Mouse (Mus musculus) common myeloid progenitor, adult 5-6 weeks (primary cell): ENCODE measurements at regions not wholly inside any gene's neighbourhood (a gene's known extent, or its start where the extent isn't known, plus 50 kb on each side); places are given as distances from the start of the nearest gene placed in this dataset.

Experiments used
- ATAC-seq: replicated peaks from 2 replicates; pipeline ENCODE4 v1.8.0; 2016; ENCODE audit warnings: low read depth, mild to moderate bottlenecking, moderate TSS enrichment, inconsistent platforms; ENCODE audit not compliant: poor library complexity, severe bottlenecking

GRCm38 (mm10) chr3:151938472-151939029 is 101.1 kb upstream of the Ptgfr start:
- ATAC-seq, result no peak

- ATAC-seq, result no peak
Observed at GRCm38 (mm10) chr3:151931656-151932055, 94.2 kb upstream of the Ptgfr start.

DNA sequence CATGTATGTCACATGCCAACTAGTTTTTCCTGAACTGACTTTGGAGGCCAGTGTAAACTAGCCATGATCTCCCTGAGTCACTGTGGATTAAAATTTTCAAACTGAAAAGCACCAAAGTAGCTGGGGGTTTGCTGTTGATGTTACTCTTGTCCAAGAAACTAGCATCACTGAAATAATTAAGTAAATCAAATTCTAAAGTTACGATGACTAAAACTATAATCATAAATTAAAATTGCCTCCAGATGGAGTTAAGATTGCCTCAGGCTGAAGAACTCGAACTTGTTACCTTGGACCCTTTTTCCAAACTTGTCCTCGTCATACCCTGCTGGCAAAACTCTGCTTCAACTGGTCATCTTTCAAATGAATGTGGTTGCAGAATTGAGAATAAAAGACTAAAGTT is 93.7 kb upstream of the Ptgfr start:
- ATAC-seq, result no peak

DNA sequence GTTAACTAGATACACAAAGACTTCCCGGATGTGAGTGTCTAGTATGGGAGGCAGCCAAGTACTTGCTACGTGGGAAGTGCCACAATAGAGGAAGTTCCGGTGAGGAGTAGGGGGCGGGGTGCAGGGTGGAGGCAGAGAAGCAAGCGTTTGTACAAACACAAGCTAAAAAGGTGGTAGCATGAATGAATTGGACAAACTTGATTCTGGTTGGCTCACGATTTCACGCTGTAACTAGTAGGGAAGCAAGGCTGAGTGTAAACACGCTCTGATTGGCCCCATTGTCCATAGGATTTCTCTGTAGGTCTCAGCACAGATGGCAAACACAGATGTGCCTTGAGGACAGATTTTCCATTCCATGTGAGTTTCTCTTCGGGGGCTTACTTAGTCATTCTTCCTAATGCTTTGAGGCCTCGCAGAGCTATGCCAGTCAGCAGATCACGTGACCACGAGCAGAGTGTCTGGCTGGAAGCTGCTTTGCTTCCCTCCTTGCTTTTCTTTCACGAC is 76.6 kb upstream of the Ptgfr start:
- peak; percentile 87 for ATAC-seq

DNA sequence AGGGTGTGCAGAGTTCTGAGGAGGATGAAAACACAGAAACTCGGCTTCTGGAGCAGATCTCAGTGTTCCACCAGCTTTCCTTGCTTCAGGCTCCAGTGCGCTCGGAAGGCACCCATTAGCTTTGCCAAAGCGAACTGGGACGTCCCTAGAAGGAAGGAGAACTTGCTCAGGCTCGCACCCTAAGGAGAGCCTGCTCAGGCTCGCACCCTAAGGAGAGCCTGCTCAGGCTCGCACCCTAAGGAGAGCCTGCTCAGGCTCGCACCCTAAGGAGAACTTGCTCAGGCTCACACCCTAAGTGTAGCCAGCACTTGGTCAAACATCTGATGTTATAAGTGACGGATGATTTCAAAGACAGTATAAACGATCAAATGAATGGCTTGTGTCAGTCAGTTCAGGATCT is 74.9 kb upstream of the Ptgfr start:
- peak; percentile 50; the same call in 1 of the 2 replicates for ATAC-seq

DNA sequence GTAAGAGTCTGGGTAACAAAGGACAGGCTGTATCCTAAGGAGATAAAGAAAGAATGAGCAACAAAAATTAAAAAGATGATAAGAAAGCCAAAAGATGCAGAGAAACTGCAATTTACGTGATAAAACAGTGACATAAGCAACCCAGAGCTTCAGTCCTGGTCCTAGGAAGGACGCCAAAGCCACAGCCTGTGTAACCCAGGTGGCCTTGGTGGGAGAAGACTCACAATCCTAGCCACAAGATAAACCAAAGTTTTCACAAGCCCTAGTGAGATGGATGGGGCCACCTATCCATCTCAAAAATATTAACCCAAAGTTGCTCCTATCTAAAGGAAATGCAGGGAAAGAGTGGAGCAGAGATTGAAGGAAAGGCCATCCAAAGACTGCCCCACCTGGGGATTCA is 73.4 kb upstream of the Ptgfr start:
- no peak for ATAC-seq

DNA sequence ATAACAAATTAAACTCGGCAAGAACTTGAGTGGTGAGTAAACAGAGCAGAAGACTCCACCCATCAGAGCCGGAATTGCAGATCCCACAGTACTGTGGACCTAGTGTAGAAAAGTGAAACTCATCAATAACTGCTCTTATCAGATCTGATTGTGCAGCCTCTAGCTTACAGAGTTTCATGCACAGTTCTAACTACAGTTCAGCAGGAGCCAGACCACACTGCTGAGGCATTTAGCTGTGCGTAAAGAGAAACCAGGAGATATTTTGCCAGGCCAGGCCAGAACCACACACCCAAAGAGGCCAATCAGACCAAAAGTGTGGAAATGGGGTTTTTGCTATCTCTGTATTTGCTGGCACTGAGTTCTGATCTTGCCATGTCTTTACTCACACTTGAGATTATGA is 71.9 kb upstream of the Ptgfr start:
- no peak for ATAC-seq

DNA sequence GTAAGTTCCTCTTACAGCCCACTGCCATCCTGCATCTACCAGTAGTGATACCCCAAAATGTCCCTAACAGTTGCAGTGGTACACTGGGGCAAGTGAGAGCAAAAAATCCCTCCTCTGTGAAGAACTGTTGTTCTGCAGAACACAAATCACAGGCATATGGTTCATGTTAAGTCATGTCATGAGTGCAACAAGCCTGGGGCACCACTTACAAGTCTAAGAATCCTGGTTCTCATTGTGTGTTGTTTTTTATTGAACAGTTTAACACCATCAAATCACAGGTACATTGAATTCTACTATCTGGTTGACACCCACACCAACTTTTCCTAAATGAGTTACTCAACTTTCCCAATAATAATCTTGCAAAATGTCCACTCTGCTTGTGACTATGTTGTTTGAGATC is 71.5 kb upstream of the Ptgfr start:
- ATAC-seq, result no peak

GRCm38 (mm10) chr3:151905775-151906174 is 68.3 kb upstream of the Ptgfr start:
- no peak for ATAC-seq

DNA sequence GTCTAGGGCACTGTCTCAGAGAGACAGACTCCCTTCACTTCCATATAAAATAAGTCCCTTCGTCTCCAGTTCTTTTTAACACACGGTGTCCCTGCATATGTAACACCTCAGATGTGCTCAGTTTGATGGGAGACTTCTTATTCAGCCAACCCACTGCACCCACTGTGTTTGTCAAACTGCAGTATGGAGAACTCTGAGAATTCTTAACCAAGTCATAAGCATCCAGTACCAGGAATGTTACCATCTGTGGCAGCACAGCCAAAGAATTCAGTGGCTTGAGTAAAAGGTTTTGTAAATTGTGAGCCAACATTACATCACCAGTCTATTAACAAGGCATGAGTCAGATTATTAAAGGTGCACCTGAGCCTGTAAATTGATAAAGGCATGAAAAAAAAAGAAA is 65.7 kb upstream of the Ptgfr start:
- no peak for ATAC-seq

GRCm38 (mm10) chr3:151902216-151902827 is 64.9 kb upstream of the Ptgfr start:
- no peak for ATAC-seq

DNA sequence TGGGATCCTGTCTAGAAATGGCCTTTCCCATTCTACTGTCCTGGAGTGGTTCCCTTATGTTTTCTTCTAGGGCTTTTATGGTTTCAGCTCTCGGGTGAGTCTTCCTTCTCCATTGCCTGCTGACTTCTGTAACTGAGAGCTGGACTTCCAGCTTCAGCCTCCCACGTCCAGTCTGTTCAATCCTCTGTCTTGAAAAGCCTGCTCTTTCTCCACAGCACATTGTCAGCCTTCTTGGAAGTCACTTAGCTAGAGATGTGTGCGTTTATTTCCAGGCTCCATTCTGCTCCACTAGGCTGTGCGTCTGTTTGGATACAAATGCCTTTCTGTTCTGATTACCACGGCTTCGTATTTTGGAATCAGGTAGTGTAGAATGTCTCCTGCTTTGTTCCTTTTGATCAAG is 62.2 kb upstream of the Ptgfr start:
- ATAC-seq, result no peak

- ATAC-seq, result no peak
Observed at GRCm38 (mm10) chr3:151899094-151899493, 61.7 kb upstream of the Ptgfr start.

DNA sequence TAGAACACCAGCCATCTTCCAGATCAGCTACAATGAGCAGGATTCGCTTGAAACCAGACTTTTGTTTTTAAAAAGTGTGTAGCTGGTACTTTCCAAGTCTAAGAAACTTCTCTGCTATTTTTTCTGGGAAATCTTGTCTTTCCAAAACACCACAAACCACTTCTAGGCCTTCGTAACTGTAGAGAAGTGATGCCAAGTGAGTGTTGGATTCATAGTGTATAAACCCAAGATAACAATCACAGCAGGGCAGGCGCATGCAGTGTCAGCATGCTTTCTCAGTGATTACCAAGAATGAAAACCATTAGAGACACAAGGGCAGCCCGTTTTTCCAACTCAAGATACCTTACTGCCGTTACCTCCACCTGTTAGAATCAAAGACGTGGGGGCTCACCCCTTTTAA is 58.9 kb upstream of the Ptgfr start:
- no peak for ATAC-seq

GRCm38 (mm10) chr3:151894712-151895111 is 57.3 kb upstream of the Ptgfr start:
- no peak for ATAC-seq

GRCm38 (mm10) chr3:151893421-151894235 is 56.2 kb upstream of the Ptgfr start:
- ATAC-seq, result no peak

- ATAC-seq, result no peak
Observed at GRCm38 (mm10) chr3:151891760-151892253, 54.4 kb upstream of the Ptgfr start.

DNA sequence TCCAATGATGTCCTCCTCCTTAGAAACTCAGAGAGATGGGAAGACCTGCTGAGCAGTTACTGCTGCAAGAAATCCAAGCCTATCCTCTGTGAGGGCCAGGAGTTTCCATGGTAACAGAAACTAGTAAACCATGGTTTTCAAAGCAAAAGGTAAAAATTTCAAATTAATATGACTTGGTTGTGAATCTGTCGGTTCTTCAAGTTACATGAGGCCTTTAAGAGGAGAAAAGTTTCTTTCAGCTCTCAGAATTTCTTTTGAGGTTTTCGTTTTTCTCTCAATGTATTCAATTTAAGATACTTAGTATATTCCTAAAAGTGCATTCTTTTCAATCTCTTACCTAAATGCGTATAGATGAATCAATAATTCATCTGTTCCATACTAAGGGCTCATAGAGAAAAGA is 53.9 kb upstream of the Ptgfr start:
- ATAC-seq, result no peak

GRCm38 (mm10) chr3:151889738-151890137 is 52.3 kb upstream of the Ptgfr start:
- ATAC-seq, result no peak
